Mouse (Mus musculus): Measurements from ENCODE around the gene Sytl2.
A peak's percentile ranks its signal among the peaks of the same experiment; 100 is the strongest.

The Sytl2 gene

DNA sequence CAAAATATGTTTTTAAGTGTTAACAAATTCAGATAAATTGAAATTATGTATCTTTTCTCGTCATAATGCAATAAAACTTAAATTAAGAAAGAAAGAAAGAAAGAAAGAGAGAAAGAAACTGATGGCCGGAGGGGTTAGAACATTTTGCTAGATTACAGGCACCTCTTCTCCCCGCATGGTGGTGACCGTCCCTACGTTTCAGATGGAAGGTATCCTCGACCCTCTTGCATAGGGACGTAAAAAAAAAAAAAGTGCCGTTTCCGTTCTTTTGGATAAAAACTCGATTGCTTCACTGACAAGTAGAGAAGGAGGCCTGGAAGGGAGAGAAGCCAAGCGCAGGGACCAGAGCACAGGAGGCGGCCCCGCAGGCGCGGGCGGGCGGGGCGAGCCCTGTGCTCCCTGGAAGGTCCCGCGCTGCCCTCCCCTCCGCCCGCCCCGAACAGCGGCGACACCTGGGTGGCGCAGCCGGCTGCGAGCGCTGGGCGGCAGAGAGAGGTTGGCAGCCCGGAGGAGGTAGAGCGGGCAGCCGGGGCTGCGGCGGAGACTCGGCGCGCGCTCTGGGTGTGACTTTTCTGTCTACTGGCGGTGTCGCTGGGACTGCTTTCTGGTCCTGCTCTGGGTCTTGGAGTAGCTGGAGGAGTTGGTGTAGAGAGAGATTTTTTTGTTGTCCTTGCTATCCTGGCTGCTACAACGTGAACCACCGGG is at the start of gene Sytl2:
Sytl2 (plus strand) TSS at position 311 of the 705 bp plus-strand sequence.
- peak; percentile 42 for DNase-seq (ENCODE audit: low read depth, low spot score)

DNA sequence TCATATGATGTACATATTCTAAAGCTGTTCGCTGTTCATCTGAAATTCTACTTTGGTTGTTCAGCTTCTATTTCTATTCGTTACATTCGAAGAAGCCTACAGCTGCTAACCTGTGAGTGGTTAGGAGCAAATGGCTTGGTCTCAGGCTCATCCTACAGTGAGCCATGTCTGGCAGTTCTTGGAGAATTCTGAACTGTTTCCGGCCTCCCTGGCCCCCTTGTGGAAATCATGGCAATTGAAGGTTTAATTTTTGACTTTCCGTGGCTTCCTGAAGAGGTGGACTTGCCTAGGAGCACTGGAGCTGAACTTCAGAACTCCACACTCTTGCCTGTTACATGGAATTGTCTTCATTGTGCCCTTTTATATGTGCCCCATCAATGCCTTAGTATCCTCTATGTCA is 49.1 kb upstream of the Sytl2 start:
- no peak for DNase-seq (ENCODE audit: low read depth, low spot score)

DNA sequence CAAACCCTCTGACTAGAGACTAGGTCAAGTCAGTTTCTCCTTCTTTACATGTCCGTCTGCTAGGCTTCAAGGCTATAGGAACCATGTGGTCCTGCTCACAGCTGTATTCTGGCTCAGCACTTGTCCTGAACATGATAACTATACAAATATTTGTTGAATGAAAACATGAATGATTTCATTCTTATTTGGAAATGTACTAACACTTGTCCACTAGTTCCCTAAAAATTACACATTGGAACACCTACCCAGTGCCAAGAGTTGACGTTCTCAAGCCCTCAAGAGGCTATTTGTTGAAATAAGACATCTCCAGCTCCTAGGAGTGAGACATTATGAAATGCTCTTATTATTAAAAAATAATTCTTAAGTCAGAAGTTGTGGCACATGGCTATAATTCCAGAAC is 43.4 kb upstream of the Sytl2 start:
- DNase-seq (ENCODE audit: low read depth, low spot score): no peak

DNA sequence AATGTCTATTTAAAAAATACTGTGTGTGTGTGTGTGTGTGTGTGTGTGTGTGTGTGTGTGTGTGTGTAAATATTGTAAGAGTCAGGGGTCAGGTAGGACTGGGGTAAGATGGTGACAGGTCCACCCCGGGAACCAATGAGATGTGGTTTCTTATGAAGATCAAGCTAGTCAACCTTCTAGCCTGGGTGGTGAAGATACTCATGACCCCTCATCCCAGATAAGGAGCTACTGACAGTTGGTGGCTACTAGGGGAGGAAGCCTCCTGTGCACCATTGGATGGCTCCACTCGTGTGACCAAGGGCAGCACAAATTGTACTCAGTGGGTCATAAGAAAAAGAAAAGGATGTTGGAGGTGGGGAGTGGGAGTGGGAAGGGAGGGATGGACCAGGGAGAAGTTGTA is 42.2 kb upstream of the Sytl2 start:
- DNase-seq (ENCODE audit: low read depth, low spot score): no peak

DNA sequence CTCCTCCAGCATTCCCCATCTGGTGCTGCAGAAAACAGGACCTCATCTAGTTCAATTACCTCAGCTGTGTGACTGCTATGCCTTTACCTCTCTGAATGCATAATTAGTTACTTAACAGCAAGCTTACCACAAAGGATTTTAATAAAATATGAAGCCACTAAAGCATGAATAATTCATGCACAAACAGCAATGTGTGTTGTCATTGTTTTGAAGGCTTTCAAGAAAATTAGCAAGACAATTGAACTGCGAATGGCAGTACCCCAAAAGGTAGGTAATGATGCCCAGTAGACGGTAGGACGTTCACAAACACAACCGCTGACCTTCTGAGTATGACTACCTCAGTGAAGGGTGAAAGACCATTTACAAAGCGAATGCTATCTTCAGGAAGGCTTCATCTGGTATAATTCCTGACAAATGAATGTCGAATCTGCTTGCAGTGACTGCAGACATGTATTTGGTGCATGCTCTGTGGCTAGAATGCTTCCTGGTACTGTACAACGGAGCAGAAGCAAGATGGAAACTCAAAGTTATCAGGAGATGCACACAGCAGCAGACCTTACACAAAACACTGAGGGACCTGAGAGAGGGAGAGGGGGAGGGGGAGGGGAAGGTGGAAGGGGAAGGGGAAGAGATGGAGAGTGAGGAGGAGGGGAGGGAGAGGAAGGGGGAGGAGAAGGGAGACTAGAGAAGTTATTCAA is 40.0 kb upstream of the Sytl2 start:
- DNase-seq (ENCODE audit: low read depth, low spot score): no peak

DNA sequence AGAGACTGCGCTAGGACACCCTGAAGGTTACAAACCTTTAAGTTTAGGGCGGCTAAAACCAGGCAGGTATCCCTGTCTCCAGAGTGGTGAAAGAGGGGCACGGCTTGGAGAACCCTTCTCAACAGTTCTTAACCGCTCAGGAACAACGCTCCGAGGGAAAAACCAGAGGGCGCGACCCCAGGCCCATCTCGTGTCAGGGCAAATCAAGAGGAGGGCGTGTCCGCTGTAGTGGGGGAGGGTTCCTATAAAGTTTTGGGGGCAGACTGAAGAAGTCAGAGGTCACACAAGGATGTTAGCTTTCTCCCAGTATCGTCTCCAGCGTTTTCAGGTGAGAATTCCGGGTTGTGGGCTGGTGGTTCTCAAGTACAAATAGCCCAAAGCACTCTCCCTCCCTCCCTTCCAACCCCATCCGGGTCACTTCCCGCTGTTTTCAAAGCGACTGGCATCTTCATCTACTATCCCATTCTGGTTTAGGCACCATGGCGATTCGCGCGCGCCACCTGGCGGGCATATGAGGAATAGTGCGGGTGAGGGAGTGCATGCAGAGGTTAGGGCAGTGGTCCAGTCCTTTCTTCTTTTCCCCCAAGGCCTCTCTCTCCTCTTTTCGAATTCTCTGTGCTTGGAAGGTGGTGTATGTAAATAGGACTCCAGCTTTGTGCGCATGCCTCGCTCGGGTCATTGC is 36.6 kb upstream of the Sytl2 start, which contains the start of gene Ccdc83:
Ccdc83 (minus strand) TSS at position 489 of the 682 bp plus-strand sequence.
- peak; percentile 91 for DNase-seq (ENCODE audit: low read depth, low spot score)

DNA sequence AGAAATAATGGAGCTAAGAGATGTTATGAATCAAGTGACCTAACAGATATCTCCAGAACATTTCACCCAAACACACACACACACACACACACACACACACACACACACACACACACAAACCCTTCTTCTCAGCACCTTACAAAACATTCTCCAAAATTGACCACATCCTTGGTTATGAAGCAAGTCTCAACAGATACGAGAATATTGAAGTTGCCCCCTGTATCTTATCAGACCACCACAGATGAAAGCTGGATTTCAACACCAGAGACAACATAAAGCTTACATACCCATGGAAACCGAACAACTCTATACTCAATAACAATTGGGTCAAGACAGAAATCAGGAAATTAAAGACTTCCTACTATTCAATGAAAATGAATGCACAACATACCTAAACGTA is 31.9 kb upstream of the Sytl2 start:
- DNase-seq (ENCODE audit: low read depth, low spot score): no peak

DNA sequence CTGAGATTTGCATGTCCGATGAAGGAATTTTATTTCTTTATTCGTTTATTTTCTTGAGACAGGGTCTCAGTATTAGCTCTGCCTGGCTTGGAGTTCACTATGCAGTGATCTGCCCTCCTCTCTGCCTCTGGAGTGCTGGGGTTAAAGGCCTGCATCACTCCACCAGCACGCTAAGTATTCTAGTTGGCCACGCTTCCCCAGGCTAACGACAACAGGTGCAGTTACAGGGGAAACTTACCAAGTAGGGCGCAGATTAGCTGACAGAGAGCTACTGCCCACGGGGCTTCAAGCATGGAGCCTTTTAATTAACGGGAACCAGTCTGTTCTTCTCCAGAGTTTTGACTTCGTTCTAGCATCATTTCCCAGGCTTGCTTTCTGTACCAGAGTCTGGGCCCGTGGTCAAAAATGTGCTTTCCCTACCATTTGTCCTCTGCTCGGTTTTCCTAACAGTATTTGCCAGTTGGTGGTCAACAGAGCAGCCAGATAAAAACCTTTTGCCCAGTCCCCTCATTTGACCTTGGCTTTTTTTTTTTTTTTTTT is 27.4 kb upstream of the Sytl2 start:
- DNase-seq (ENCODE audit: low read depth, low spot score): no peak

DNA sequence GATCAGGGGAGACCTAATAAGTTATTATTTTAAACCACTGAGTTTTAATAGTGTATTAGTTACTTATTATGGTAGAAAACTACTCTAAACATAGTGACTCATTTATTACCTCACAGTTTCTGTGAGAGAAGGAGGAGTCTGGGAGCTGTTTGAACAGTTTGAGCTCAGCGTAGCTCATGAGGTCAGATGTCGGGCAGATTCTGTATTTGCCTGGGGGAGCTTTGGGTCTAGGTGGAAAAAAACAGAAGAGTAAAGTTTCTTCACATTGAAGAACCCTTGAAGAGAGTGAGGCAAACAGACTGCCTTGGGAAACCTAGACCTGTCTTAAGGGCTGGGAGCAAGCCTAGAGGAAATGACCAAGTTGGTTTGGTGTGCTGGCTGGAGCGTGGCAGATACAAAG is 24.8 kb upstream of the Sytl2 start:
- no peak for DNase-seq (ENCODE audit: low read depth, low spot score)

DNA sequence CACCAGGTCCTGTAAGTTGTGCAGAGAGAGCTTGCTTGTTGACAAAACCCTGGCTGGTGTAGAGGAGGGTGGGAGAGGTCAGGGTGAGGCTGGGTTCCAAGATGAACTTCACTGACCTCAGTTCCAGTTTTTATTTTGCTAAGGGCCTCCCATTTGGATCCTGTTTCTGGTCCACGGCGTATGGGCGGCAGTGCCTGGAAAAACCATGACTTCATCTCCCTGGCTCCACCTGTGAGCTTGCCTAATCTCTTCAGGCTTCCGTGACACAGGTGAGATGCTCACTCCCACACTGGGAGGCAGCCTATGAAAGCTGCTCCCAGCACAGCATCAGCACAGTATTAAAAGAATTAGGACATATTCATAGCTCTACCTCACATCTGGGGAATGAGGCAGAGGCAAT is 24.3 kb upstream of the Sytl2 start:
- no peak for DNase-seq (ENCODE audit: low read depth, low spot score)

DNA sequence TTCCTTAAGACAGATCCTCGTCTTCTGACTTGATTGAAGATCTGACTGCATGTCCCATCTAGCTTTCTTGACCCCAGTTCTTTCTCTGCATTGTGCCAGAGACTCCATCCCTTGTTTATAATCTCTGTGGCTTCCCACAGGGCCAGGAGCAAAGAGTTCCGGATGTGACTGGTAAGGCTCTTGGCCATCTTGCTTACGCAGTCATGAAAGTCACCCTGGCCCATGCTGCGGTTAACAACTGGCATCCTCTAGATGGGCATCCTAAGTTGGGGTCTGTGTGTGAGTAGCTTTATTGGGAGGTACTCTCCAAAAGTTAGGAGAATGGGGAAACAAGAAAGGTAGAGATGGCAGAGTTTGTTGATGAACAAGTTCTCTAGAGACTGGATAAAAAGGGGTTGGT is 22.9 kb upstream of the Sytl2 start:
- DNase-seq (ENCODE audit: low read depth, low spot score): no peak

DNA sequence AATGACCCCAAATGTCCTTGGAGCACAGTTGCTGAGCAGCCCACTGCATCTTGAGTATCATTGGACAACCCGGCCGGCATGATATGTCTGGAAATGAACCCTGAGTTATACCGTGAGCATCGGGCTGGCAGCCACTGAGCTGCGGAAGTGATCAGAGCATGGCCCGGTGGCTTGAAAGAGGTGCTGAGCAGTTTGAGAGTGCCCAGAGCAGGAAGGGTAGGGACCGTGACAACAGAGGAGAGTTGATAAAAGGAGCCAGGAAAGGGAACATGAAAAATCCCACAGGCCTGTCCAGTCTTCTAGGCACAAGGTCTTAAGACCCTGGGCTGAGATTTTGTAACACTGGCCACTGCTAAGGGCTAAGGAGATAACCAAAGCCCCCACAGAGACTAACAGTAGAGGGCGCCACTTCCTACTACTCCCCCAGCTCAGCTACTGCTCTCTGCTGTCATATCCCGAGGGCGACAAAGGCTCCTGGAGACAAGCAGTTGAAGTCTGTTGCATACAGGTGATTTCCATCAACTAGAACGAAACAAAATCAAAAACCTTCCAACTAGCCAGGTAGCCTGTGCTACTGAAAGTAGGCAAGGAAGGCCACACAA is 21.7 kb upstream of the Sytl2 start:
- no peak for DNase-seq (ENCODE audit: low read depth, low spot score)

DNA sequence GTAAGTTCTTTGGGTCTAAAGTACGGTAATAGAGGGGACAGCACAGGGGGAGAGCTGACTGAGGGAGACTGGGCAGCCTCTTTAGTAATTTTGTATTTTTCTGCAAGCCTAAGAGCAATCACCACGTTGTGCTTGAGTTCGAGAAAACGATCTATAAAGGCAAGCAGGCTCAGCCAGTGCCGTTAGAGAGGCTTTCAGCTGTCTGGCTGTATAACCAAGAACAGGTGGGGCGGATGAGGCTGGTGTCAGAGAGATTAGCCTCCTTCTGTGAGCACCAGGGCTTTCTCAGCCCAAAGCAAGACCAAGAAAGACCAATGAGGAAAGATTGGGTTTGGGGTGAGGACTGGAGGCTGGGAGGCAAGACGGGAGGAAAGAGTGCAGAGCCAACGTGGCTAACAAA is 21.2 kb upstream of the Sytl2 start:
- no peak for DNase-seq (ENCODE audit: low read depth, low spot score)

DNA sequence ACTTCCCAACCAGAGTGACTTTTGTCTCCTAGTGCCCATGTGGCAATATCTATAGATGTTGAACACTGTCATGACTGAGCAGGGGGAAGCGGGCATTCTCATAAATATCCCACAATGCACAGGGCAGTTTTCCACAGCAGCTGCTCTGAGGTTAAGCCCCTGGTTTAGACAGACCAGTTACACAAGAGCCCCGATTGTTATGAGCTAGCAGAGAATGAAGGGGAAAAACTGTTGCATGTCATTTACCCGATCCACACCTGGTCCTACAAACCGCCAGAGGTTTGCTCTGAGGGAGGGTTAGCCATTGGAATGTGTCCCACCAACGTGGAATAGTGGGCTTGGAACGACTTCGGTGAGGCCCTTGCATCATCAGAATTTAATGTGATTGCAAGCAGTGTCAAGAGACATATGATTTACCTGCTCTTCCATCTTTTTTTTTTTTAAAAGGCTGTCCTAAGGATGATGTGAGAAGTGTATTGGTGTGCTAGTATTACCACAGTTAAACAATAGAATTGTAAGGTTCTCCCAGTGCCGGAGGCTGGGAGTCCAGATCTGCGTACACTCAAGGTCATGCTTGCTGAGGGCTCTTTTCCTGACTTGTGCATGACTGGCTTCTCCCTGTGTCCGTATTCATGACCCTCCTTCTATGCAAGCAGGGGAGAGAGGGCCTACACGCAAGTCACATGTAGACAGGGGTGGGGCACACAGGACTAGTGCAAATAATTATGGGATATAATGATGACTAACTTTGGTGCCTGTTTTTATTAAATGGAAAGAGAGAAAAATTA is 20.1 kb upstream of the Sytl2 start:
- DNase-seq (ENCODE audit: low read depth, low spot score): no peak

DNA sequence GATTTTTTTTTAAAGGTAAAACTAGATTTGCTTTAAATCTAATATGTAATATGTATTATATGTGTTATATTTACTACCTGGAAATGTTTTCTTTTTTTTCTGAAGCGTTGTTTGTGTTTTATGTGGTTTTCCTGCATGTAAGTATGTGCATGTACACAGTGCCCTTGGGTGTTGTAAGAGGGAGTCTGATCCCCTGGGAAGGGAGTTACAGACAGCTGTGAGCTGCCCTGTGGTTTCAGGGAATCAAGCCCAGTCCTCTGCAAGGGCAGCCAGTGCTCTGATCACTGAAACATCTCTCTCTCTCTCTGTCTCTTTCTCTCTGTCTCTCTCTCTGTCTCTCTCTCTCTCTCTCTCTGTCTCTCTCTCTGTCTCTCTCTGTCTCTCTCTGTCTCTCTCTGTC is 19.3 kb upstream of the Sytl2 start:
- DNase-seq (ENCODE audit: low read depth, low spot score): no peak

DNA sequence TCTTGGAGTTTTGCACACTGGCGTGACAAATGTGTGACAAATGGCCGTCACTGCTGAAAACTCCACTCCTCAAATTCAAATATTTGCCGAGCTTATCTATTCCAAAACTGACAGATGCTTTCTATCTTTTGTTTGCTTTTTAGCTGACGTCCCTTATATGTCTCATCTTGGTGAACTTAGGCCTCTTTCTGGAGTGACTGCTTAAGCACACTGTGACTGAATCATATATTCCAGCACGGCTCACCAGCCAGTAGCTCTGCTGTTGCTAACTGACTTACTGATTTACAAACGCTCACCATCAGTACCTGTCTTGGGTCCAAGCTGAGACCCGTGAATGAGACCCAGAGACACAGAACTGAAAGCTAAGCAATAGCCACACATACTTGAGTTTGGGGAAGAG is 17.3 kb upstream of the Sytl2 start:
- no peak for DNase-seq (ENCODE audit: low read depth, low spot score)

DNA sequence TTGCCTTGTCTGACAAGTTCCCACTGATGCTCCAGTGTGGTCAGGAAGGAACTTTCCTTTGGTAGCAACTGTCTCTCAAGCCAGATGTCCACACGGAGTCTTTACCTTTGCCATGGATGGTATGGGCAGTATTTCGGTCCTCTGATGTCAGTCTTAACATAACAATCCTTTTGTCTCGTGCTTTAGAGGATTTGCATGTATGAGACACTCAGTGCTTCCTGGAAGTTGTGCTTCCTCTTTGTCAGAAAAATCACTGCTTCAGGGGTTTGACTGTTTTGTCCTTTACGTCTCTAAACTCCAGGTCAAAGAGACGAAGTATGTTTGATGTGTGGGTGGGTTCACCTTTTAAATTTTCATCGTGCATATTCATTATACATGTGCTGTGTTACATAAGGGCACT is 10.2 kb upstream of the Sytl2 start:
- DNase-seq (ENCODE audit: low read depth, low spot score): no peak

DNA sequence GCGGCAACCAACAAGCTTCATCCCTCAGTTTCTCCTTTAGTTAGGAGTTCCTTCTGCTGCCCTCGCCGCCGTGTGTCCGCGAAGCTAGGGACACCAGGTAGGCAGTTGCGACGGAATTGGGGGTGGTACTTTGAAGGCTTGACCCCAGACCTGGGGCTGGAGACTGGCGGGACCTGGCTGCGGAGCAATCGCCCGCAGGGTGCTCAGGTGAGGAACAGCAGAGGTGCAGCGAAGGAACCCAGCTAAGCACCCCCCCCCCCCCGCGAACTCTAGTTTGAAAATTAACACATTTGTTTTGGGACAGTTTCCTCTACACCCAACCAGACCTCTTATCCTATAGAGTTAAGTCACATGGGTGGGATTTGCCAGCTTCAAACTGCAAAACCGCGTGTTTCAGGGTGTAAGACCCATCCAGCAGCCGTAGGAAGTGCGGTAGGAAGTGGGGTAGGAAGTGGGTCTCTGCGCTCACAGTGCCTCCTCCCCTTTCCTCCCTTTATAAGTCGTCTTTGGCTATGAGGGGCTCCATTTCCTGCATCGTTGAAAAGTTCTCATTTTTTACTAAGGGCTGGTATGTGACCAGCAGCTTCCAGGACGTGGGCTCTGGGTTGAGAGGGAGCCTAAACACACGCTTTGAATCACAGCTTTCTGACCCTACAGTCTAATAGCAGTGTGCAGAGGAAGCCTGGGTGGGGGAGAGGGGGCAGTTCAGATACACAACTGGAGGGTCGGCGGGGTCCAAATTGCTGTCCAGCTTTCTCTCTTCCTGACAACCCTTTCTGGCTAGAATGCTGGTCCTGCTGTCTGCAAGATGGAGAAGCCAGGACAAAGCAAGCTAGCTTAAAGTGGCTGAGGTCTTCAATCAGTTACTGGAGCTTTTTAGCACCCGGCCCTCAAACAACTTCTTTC is 848 bp downstream of the Sytl2 start:
- no peak for DNase-seq (ENCODE audit: low read depth, low spot score)

DNA sequence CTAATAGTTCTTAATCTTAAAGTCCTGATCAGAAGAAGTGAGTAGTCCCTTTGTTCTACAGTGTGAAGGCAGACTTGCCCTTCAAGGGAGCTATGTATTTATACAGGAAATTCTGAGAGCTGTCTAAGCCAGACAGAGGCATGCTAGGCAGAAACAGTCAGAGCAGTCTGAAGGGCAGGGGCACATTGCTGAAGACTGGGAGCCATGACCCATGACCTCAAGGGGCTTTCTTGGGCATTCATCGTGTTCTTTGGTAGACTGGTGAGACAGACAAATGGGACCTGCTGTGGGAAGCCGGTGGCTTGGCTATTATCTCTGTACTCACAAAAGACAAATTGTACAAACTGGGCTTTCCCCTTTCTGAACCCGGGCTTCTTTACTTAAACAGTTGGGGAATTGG is 4.0 kb downstream of the Sytl2 start:
- DNase-seq (ENCODE audit: low read depth, low spot score): peak; percentile 71

DNA sequence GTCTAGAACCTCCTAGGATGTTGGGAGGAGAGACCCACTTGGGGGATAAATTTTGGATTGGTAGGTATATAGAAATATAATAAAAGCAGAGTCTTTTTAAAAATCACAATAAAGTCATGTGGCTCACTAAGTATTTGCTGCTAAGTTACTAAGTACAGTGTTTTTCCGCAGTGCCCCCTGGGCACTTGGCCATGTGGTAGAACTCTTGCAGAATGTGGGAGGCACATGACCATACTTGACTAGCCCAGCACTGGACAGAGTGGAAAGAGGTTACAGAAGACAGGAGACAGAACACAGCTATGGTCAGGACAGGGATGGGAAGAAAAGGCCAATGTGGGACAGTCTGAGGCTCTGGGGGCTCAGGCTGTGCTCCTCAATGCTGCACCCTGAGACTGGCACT is 4.9 kb downstream of the Sytl2 start:
- DNase-seq (ENCODE audit: low read depth, low spot score): no peak
